Mouse (Mus musculus): ENCODE measurements around the gene Pde4d.

Pde4d gene

GRCm38 (mm10) chr13:109388626-109389220 lies 939.0 kb downstream of the Pde4d start:
- DNase-seq (ENCODE audit: low read depth, low spot score), result no peak

DNA sequence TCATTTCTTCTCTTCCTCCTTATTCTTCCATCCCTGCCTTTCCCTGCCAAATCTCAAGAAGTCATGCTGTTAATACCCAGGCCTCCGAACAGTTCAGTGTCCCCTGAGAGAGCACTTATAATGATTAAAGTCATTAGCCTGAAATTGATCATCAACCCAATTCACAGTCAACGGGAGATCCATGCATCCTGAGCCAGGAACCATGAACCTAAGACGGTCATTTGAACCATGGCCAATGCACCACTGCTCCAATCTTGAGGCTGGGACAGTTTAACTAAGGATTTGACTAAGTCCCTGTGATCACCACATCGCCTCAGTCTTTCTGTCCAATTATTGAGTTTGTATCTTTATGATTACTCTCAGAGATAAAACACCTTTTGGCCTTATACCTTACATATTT lies 952.6 kb downstream of the Pde4d start:
- no peak for DNase-seq (ENCODE audit: low read depth, low spot score)

DNA sequence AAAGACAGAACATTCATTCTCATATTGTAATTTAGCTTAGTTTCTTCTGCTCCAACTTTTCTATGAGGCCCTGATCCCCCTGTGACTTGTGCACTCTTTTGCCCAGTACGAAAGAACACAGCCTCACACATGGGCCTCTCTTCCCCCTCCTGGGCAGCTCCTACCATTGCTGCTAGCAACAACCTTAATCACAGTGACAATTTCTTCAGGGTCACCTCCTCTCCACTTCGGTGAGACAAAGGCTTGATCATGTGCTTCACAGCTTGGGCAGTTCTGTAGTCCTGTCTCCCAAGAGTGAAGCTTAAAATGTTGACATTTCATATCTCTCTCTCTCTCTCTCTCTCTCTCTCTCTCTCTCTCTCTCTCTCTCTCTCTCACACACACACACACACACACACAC lies 953.2 kb downstream of the Pde4d start:
- DNase-seq (ENCODE audit: low read depth, low spot score), result no peak

GRCm38 (mm10) chr13:109406341-109406740 lies 956.6 kb downstream of the Pde4d start:
- no peak for DNase-seq (ENCODE audit: low read depth, low spot score)

DNA sequence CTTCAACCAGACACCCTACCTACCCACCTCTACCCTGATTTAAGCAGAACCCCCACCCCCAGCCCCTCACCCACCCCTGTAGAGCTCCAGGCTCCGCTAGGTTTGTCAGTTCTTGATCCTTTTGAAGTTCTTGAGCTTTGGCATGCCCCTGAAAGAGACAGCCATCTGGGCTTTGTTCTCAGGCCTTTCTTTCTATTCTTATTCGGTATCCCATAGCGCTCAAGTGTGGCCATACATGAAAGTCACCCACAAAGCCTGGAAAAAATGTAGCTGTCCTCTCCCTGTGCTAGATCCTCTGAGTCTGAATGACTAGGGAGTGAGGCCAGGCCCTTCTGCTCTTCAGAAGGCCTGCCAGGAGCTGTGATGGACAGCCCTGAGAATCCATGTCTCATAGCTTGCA lies 957.6 kb downstream of the Pde4d start:
- DNase-seq (ENCODE audit: low read depth, low spot score), result peak; percentile 24

DNA sequence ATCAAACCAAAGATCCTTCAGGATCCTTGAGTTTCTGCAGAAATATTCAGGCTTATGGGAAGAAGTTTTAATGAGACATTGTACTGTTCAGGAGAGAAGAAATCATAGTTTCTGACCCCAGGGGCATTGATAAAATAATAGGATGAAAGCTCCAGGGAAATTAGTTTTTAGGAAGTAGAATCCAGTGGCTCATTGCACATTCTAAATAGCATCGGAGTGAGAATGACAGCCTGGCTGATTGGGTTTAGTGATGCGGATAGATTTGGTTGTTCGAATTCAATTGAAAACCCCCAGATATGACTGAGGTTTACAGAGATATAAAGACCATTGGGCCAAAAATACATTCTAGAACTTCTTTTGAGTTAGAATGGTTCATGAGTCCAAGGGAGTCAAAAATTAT lies 970.7 kb downstream of the Pde4d start:
- no peak for DNase-seq (ENCODE audit: low read depth, low spot score)

GRCm38 (mm10) chr13:109424906-109425305 lies 975.2 kb downstream of the Pde4d start:
- DNase-seq (ENCODE audit: low read depth, low spot score), result no peak

GRCm38 (mm10) chr13:109425548-109425947 lies 975.8 kb downstream of the Pde4d start:
- DNase-seq (ENCODE audit: low read depth, low spot score), result no peak

- DNase-seq (ENCODE audit: low read depth, low spot score), result no peak
Observed at GRCm38 (mm10) chr13:109426058-109426457, 976.3 kb downstream of the Pde4d start.

DNA sequence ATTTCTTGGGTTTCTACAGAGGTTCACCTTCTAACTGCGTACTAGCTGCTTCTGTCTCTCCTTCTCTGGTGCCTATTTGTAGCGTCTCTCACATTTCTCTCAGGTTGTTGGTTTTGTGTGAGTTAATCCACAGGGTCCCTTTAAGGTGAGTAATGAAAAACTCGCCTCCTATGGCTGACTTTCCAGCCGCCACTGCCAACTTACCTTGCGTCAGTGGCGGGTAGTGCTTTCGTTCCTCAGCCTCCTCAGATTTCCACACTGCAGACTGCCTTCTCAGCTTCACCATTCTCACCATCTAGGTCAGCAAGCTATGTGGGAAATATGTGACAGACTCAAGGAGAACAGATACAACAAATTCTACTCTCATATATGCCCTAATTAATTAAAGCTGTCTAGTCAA lies 977.8 kb downstream of the Pde4d start:
- DNase-seq (ENCODE audit: low read depth, low spot score), result no peak

- DNase-seq (ENCODE audit: low read depth, low spot score), result no peak
Observed at GRCm38 (mm10) chr13:109429544-109429943, 979.8 kb downstream of the Pde4d start.

GRCm38 (mm10) chr13:109437231-109437776 lies 987.6 kb downstream of the Pde4d start:
- no peak for DNase-seq (ENCODE audit: low read depth, low spot score)

- DNase-seq (ENCODE audit: low read depth, low spot score), result no peak
Observed at GRCm38 (mm10) chr13:109439436-109440161, 989.9 kb downstream of the Pde4d start.

DNA sequence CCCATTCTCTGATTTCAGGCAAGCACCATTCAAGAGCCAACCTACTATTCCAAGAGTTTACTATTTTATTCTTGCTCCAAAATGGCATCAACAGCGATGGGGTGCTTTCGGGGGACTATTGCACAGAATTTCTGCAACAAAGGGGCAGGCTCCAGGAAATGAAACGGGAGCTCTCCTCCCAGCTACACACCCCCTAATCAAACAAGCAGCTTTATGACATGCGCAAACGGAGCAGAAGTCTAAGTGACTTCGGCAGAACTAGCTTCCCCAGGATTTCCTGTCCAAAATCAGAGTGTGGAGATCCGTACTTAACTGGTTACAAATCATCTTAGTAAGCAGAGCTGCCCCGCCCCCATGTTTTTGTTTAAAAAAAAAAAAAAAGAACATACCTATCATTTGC lies 990.6 kb downstream of the Pde4d start:
- no peak for DNase-seq (ENCODE audit: low read depth, low spot score)

DNA sequence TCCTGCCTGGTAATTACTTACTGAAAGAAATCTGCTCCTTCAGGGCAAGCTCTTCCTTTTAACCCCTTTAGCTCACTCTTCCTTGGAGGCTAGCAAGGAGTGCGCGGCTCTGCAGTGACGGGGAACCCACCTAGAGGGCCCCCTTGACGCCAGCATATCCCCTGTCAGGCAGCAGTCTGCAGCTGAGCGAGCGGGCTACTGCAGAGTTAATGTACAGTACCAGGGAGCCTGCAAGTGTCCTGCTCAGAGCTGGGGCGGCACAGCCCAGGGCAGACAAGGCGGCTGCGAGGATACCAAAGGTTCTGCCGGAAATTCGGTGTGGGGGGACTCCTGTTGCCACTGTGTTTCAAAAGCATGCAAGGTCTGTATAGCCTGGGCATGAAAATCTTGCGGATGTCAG lies 991.1 kb downstream of the Pde4d start:
- DNase-seq (ENCODE audit: low read depth, low spot score), result peak; percentile 66

GRCm38 (mm10) chr13:109441401-109441973 lies 991.7 kb downstream of the Pde4d start:
- no peak for DNase-seq (ENCODE audit: low read depth, low spot score)

GRCm38 (mm10) chr13:109446138-109446537 lies 996.4 kb downstream of the Pde4d start:
- DNase-seq (ENCODE audit: low read depth, low spot score), result no peak

GRCm38 (mm10) chr13:109448121-109448520 lies 998.4 kb downstream of the Pde4d start:
- no peak for DNase-seq (ENCODE audit: low read depth, low spot score)

GRCm38 (mm10) chr13:109474344-109474743 lies 1024.6 kb downstream of the Pde4d start:
- DNase-seq (ENCODE audit: low read depth, low spot score), result no peak

DNA sequence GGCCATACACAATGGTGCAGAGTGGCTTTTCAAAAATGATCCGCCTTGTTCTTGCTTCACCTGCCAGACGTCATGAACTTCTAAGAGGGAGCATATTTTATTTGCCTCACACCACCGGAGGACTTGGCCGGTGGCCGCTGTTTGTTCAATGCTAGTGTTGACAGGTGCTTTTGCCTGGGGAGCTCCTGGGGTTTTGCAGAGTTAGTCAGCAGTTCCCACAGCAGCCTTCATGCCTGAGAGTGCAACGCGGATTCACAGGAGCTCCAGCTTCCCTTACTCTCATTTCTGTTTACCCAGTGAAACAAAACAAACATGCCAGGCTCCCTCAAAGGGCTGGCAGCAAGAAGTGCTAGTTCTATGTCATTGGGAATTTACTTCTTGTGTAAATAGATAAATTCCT lies 1031.7 kb downstream of the Pde4d start:
- no peak for DNase-seq (ENCODE audit: low read depth, low spot score)

- DNase-seq (ENCODE audit: low read depth, low spot score), result no peak
Observed at GRCm38 (mm10) chr13:109486166-109486565, 1036.4 kb downstream of the Pde4d start.

- no peak for DNase-seq (ENCODE audit: low read depth, low spot score)
Observed at GRCm38 (mm10) chr13:109487378-109487777, 1037.6 kb downstream of the Pde4d start.

GRCm38 (mm10) chr13:109490853-109491252 lies 1041.1 kb downstream of the Pde4d start:
- no peak for DNase-seq (ENCODE audit: low read depth, low spot score)
